Mouse (Mus musculus) intestine, embryonic 16.5 days (tissue): ENCODE data around the gene Fgf15. TPM values are rescaled to one million over a fixed set of nuclear protein-coding genes. Genes with fewer than 3 reads are reported as not detected.

Source experiments
- ATAC-seq: fragments of 200-750 bp; cut with Nextera tagmentation; 2 replicates; pipeline ENCODE4 v1.8.0; 2017; ENCODE audit warnings: moderate TSS enrichment, moderate library complexity
- H3K27ac ChIP-seq: fragments of 300-500 bp; sonication (generic); 2 replicates; pipeline ENCODE4 v1.5.1; 2014; ENCODE audit warnings: mild to moderate bottlenecking, low read length
- H3K27me3 ChIP-seq: fragments of 300-500 bp; sonication (generic); replicated peaks from 2 replicates; pipeline ENCODE4 v1.6.1; 2014; ENCODE audit warnings: low read length, control low read depth, mixed read lengths; ENCODE audit not compliant: control insufficient read depth, insufficient read depth
- H3K36me3 ChIP-seq: fragments of 300-500 bp; sonication (generic); 2 replicates; pipeline ENCODE4 v1.6.1; 2014; ENCODE audit warnings: low read length, control low read depth; ENCODE audit not compliant: control insufficient read depth, insufficient read depth
- H3K4me1 ChIP-seq: fragments of 300-500 bp; sonication (generic); 2 replicates; pipeline ENCODE4 v1.6.1; 2014; ENCODE audit warnings: low read length, control low read depth, mixed read lengths; ENCODE audit not compliant: control insufficient read depth, insufficient read depth
- H3K4me2 ChIP-seq: fragments of 300-500 bp; sonication (generic); 2 replicates; pipeline ENCODE4 v1.6.1; 2014; ENCODE audit warnings: low read depth, low read length, control low read depth
- H3K4me3 ChIP-seq: fragments of 300-500 bp; sonication (generic); 2 replicates; pipeline ENCODE4 v1.5.1; 2014; ENCODE audit warnings: mild to moderate bottlenecking, low read length
- H3K9ac ChIP-seq: fragments of 300-500 bp; sonication (generic); 2 replicates; pipeline ENCODE4 v1.6.1; 2014; ENCODE audit warnings: low read depth, low read length
- H3K9me3 ChIP-seq: fragments of 300-500 bp; sonication (generic); 2 replicates; pipeline ENCODE4 v1.6.1; 2016; ENCODE audit warnings: low read length, control low read depth; ENCODE audit not compliant: control insufficient read depth
- WGBS: fragments of 180-500 bp; shearing (Covaris S2); extraction: QIAGEN DNeasy Blood & Tissue Kit; methylation state at CpG from one replicate; pipeline ENCODE4 v1.1.7; 2014; 5-methylcytosine and 5-hydroxymethylcytosine counted together
- polyA plus RNA-seq: library from polyadenylated mRNA; unstranded; fragments of >200 nt; fragmentation: Nextera tagmentation; extraction: Ambion mirVana; gene quantifications from 2 replicates; pipeline ENCODE4 v1.2.1, GENCODE M21; 2015

Fgf15 gene
- polyA plus RNA-seq, 1 experiment from 2014 or later, result 0.15 TPM

DNA sequence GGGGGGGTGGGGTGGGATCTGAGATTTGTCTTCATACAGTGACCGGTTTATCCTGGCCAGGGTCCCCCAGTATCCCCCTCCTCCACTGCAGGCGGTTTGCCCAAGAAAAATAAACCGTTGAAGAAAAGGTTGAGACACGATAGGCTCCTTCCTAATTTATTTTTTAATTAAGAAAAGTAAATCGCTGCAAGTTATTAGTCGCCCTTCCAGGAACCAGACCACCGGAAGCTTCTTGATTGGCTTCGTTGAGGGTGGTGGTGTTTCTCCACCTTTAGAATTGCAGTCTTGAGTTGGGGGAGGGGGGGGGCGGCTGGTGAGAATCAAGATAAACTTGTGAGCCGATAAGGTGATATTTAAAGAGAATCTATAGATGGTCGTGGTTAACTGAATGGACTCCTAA lies 44.3 kb downstream of the Fgf15 start:
- Histone ChIP-seq H3K9me3 (no peaks in the 10 kb centered on the region), H3K4me1 (peaks cover 39% of the 10 kb centered on the region), H3K9ac (0 out of 2 replicates have a peak overlapping the region, but pooled peaks have one; percentile 85), H3K36me3 (peaks cover 5% of the 10 kb centered on the region; the same call in 1 of the 2 replicates), H3K27ac (peak overlapping the region; percentile 65), H3K4me3 (peak overlapping the region; percentile 67), H3K27me3 (peaks cover 6% of the 10 kb centered on the region), H3K4me2 (peak overlapping the region; percentile 85)
- no peak for ATAC-seq
- WGBS, result 8% methylated on average over 11 of the region's 11 CpGs

GRCm38 (mm10) chr7:144941242-144941831 lies 45.0 kb downstream of the Fgf15 start:
- peak overlapping the region; percentile 67 for H3K4me3 ChIP-seq
- H3K4me1 ChIP-seq, result peaks cover 39% of the 10 kb centered on the region
- ATAC-seq, result peak; percentile 69
- peak overlapping the region; percentile 85 for H3K4me2 ChIP-seq
- peaks cover 6% of the 10 kb centered on the region for H3K27me3 ChIP-seq
- H3K9ac ChIP-seq, result peak overlapping the region; percentile 85
- peak overlapping the region; percentile 92 for H3K27ac ChIP-seq
- WGBS, result under 1% methylated on average over 39 of the region's 39 CpGs
- peaks cover 5% of the 10 kb centered on the region; the same call in 1 of the 2 replicates for H3K36me3 ChIP-seq
- no peaks in the 10 kb centered on the region for H3K9me3 ChIP-seq

- Histone ChIP-seq H3K4me1 (peaks cover 37% of the 10 kb centered on the region), H3K4me3 (peak overlapping the region; percentile 67), H3K27ac (peak overlapping the region; percentile 56), H3K9me3 (no peaks in the 10 kb centered on the region), H3K9ac (peak overlapping the region; percentile 54), H3K4me2 (peak overlapping the region; percentile 85), H3K27me3 (peaks cover 6% of the 10 kb centered on the region), H3K36me3 (no peaks in the 10 kb centered on the region)
- no peak; the same call in 1 of the 2 replicates for ATAC-seq
- under 1% methylated on average over 35 of the region's 35 CpGs for WGBS
These were observed 45.9 kb downstream of the Fgf15 start for GRCm38 (mm10) chr7:144942071-144942743.

DNA sequence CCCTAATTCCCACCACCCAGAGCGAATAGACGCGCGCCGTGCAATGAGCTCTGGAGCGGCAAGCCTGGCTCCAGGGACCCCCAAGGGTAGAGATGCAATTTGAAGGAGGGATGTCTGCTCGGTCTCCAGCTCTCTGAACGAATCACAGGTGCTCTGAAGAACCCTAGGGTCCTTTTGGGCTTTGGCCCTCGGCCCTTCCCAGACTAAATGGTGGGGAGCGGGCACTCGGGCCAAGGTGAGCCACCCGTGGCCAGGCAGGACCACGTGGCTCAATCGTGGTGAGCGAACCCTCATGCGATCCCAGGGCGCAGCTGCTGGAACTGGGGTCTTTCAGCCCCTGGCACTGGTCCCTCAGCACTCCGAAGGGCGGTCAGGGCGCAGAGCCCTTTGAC lies 46.4 kb downstream of the Fgf15 start:
- peaks cover 6% of the 10 kb centered on the region for H3K27me3 ChIP-seq
- H3K27ac ChIP-seq, result no peak overlapping the region
- H3K4me1 ChIP-seq, result peaks cover 36% of the 10 kb centered on the region
- H3K9ac ChIP-seq, result peak overlapping the region; percentile 54
- H3K4me2 ChIP-seq, result peak overlapping the region; percentile 85
- no peaks in the 10 kb centered on the region for H3K9me3 ChIP-seq
- H3K36me3 ChIP-seq, result no peaks in the 10 kb centered on the region
- H3K4me3 ChIP-seq, result peak overlapping the region; percentile 67
- WGBS, result under 1% methylated on average over 20 of the region's 20 CpGs
- ATAC-seq, result no peak

DNA sequence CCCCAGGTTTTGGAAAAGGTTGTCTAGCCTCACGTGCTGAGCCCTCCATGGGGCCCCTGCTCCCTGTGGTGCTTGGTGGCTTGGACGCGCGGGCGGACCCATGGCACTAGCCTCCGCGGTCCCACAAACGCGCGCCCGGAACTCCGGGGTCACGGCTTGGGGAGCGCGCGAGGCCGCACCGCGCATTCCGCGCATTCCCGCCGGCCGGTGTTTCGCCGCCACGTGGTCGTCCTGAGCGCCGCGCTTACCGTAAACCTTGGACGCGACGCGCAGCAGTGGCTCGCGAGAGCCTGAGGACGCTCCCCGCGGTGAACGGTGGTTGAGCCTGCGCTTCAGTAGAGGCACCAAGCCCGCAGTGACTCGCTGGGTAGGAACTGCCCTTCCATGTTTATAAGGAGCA lies 46.9 kb downstream of the Fgf15 start:
- Histone ChIP-seq H3K4me1 (peaks cover 36% of the 10 kb centered on the region), H3K4me3 (peak overlapping the region; percentile 67), H3K27ac (no peak overlapping the region), H3K27me3 (peaks cover 6% of the 10 kb centered on the region), H3K4me2 (peak overlapping the region; percentile 85), H3K9me3 (no peaks in the 10 kb centered on the region), H3K9ac (peak overlapping the region; percentile 54), H3K36me3 (no peaks in the 10 kb centered on the region)
- ATAC-seq, result peak; percentile 36
- under 1% methylated on average over 45 of the region's 45 CpGs for WGBS

Other genes starting within 250 kb of the Fgf15 start
- gene Ano1, start 144.6 kb upstream of the Fgf15 start, polyA plus RNA-seq, result 19.9 and 20.3 TPM in 2 replicates
- not detected in 2 replicates for gene Fgf3, start 58.4 kb upstream of the Fgf15 start, polyA plus RNA-seq
- not detected in 2 replicates for gene Fgf4, start 49.2 kb upstream of the Fgf15 start, polyA plus RNA-seq
- 22.7 and 24.4 TPM in 2 replicates for gene LTO1, start 18.6 kb downstream of the Fgf15 start, polyA plus RNA-seq
- gene Ccnd1, start 43.4 kb downstream of the Fgf15 start, polyA plus RNA-seq, result 59.3 and 72.2 TPM in 2 replicates